Mouse (Mus musculus) hindbrain, embryonic 16.5 days (tissue): Measurements from ENCODE around the gene Cyp2c68. TPM values are rescaled to one million over a fixed set of nuclear protein-coding genes. Genes with fewer than 3 reads are reported as not detected.

Experiments
- polyA plus RNA-seq: library from polyadenylated mRNA; unstranded; fragments of >200 nt; fragmentation: Nextera tagmentation; extraction: Ambion mirVana; gene quantifications from 2 replicates; pipeline ENCODE4 v1.2.1, GENCODE M21; 2015

Gene Cyp2c68
- polyA plus RNA-seq, 1 experiment from 2014 or later, result not detected

Other genes starting within 250 kb of the Cyp2c68 start
- not detected in 2 replicates for gene Cyp2c39, start 230.2 kb downstream of the Cyp2c68 start, polyA plus RNA-seq
- not detected in 2 replicates for gene Cyp2c67, start 92.0 kb downstream of the Cyp2c68 start, polyA plus RNA-seq
- gene Cyp2c40, start 71.8 kb upstream of the Cyp2c68 start, polyA plus RNA-seq, result not detected in 2 replicates
- gene Cyp2c69, start 145.7 kb upstream of the Cyp2c68 start, polyA plus RNA-seq, result not detected in 2 replicates